Mouse (Mus musculus): ENCODE results near the gene Gm3020.
"Not testable (repeated sequence)": the region's sequence is repeated elsewhere in the genome, so short reads cannot be mapped to it uniquely, and the experiment has no call there.

The Gm3020 gene

GRCm38 (mm10) chr14:3651730-3652129, at the start of gene Gm3020:
Gene Gm3020 (plus strand): TSS chr14:3652030.
- not testable (repeated sequence) for DNase-seq (ENCODE audit: low read depth, low spot score)

- not testable (repeated sequence) for DNase-seq (ENCODE audit: low read depth, low spot score)
Observed at GRCm38 (mm10) chr14:3634212-3634611, 17.6 kb upstream of the Gm3020 start, which contains the start of gene Gm3012. Gene Gm3012 (plus strand): TSS chr14:3634512.

- not testable (repeated sequence) for DNase-seq (ENCODE audit: low read depth, low spot score)
Observed at GRCm38 (mm10) chr14:3688483-3688882, 36.7 kb downstream of the Gm3020 start, which contains the start of gene Gm3043. Gene Gm3043 (plus strand): TSS chr14:3688783.

Measured in mesoderm, embryonic 11.5 days (tissue).